Comparison of ENCODE assay signal across 9 mouse cellular contexts in genomic region chr15:84235646-84236045, GRCm38 (mm10). TPM values are rescaled to one million over a fixed set of nuclear protein-coding genes. Genes with fewer than 3 reads are reported as not detected.
DNase-seq lines count a peak whose midpoint lies in the region; ATAC-seq lines count a peak whose summit lies in the region.
"Had no signal": no experiment of that assay in that cellular context is flagged by ENCODE, and none has a peak within 500 bp of the region (broad histone marks: within the 10 kb centered on the region; RNA-seq: fewer than 3 reads in every experiment).

No protein-coding gene starts in this region.

- no peak overlapping the region for H3K27ac ChIP-seq in kidney, embryonic 14.5 days (ENCODE audit: low read depth, low read length)
- H3K27ac ChIP-seq: limb, embryonic 13.5 days had no signal

- intact Hi-C loops in left cerebral cortex, postnatal 4 days (cut with DNase I) = no loop called here

- peak; percentile 77 for DNase-seq in kidney, adult 11 months
- DNase-seq in kidney, adult 8-10 months = peak; percentile 63 to 69
- DNase-seq in monocyte, adult 2 months (ENCODE audit: low read depth in 1 of 2, low spot score in 2 of 2) = peak; percentile 80 to 87
- no peak for DNase-seq in left cerebral cortex, postnatal 4 days
- DNase-seq in cerebellum, postnatal 10 days = no peak

- H3K9ac ChIP-seq in kidney, embryonic 14.5 days (ENCODE audit: low read depth, low read length) = no peak overlapping the region
- H3K9ac ChIP-seq: limb, embryonic 13.5 days had no signal

- no peaks in the 10 kb centered on the region for H3K36me3 ChIP-seq in kidney, embryonic 14.5 days (ENCODE audit: control insufficient read depth, insufficient read depth, low read length)
- H3K36me3 ChIP-seq: limb, embryonic 13.5 days had no signal

- 80% methylated on average over 7 of the region's 7 CpGs for WGBS in kidney, embryonic 14.5 days

- no peaks in the 10 kb centered on the region for H3K9me3 ChIP-seq in kidney, embryonic 14.5 days (ENCODE audit: control insufficient read depth, low read length)
- H3K9me3 ChIP-seq: limb, embryonic 13.5 days had no signal

- ATAC-seq in kidney, embryonic 14.5 days (ENCODE audit: low FRiP score, low TSS enrichment) = no peak; the same call in 1 of the 2 replicates
- peak; percentile 79 for ATAC-seq in common myeloid progenitor, adult 5-6 weeks (replicated peaks; ENCODE audit: low read depth, poor library complexity, severe bottlenecking)
- ATAC-seq in inflammation-experienced regulatory T-cells, adult 6 months = no peak

- H3K27me3 ChIP-seq in kidney, embryonic 14.5 days (ENCODE audit: control insufficient read depth, insufficient read depth, low read length) = peaks cover 7% of the 10 kb centered on the region

- H3K4me1 ChIP-seq in kidney, embryonic 14.5 days (ENCODE audit: control insufficient read depth, insufficient read depth, low read length) = peaks cover 17% of the 10 kb centered on the region

- H3K4me2 ChIP-seq in kidney, embryonic 14.5 days (replicated peaks; ENCODE audit: low read depth, low read length) = no peak overlapping the region
- H3K4me2 ChIP-seq: limb, embryonic 13.5 days had no signal

- H3K4me3 ChIP-seq in kidney, embryonic 14.5 days (ENCODE audit: low read length) = no peak overlapping the region
- H3K4me3 ChIP-seq: limb, embryonic 13.5 days had no signal

RNA-seq across cellular contexts. Expression of gene Parvb, which starts 3.8 kb away (rescaled TPM):
- polyA plus RNA-seq in kidney, embryonic 14.5 days (2014; fragmentation: Nextera tagmentation; extraction: Ambion mirVana) = 3.9 TPM in 2 replicates
- 1.3 and 4.2 TPM in 2 replicates for total RNA-seq in common myeloid progenitor, adult 5-6 weeks (2017)
- 10 to 100 TPM; 28.0 to 30.4 TPM for total RNA-seq in left cerebral cortex, postnatal 4 days (2021)
- polyA plus RNA-seq in inflammation-experienced regulatory T-cells, adult 6 months (2017; shearing (Covaris generic)) = 1 to 10 TPM in 1 of 3 experiments, under 1 TPM in 1, not detected in 1; 0.89 to 2.1 TPM

RNA-seq across cellular contexts. Expression of gene Samm50, which starts 43.6 kb away (rescaled TPM):
- polyA plus RNA-seq in kidney, embryonic 14.5 days (2014; fragmentation: Nextera tagmentation; extraction: Ambion mirVana) = 81.5 and 88.8 TPM in 2 replicates
- total RNA-seq in common myeloid progenitor, adult 5-6 weeks (2017) = 40.7 and 42.3 TPM in 2 replicates
- 10 to 100 TPM; 91.1 to 93.9 TPM for total RNA-seq in left cerebral cortex, postnatal 4 days (2021)
- 10 to 100 TPM; 31.9 to 49.9 (median 46.9) TPM for polyA plus RNA-seq in inflammation-experienced regulatory T-cells, adult 6 months (2017; shearing (Covaris generic))

Comparison
In these comparisons a context has a peak if more than half of its experiments do, and no peak if none do; other contexts are left out.
1. DNase-seq: peak in kidney, adult 11 months (single experiment), kidney, adult 8-10 months (2 of 2) and monocyte, adult 2 months (2 of 2); none in left cerebral cortex, postnatal 4 days (single experiment) and cerebellum, postnatal 10 days (0 of 2).